Mouse (Mus musculus) gastrocnemius, postnatal 36 days (tissue): ENCODE data around the gene Dkkl1. TPM values are rescaled to one million over a fixed set of nuclear protein-coding genes. Genes with fewer than 3 reads are reported as not detected.
"Not testable (repeated sequence)": the region's sequence is repeated elsewhere in the genome, so short reads cannot be mapped to it uniquely, and the experiment has no call there.

Experiments used
- DNase-seq, 2 experiments: peaks; one replicate each; pipeline ENCODE4 v3.0.0; 2022
- intact Hi-C: fragments of 180-260 bp; cut with DNase I; formaldehyde crosslinking; loops from one replicate; pipeline ENCODE4 v1.15.1; 2025
- long read RNA-seq, 2 experiments: library from polyadenylated mRNA; stranded (forward); transcript quantifications; one replicate each; pipeline ENCODE4 v2.0.0; 2021
- total RNA-seq, 2 experiments: library from RNA; stranded (reverse); gene quantifications; 2 replicates each; pipeline ENCODE4 v1.2.3; 2021

Dkkl1 gene
- total RNA-seq, result not detected
- long read RNA-seq, experiment 1, result 0 reads
- long read RNA-seq, experiment 2, result 0 reads

- DNase-seq, result no peak
- intact Hi-C loops, result no loop called here
These were observed at the start of gene Dkkl1 for GRCm38 (mm10) chr7:45211851-45212251. Dkkl1 (minus strand) TSS chr7:45212147.

GRCm38 (mm10) chr7:45259281-45259680, 47.3 kb upstream of the Dkkl1 start:
- intact Hi-C loops, result no loop called here
- DNase-seq, result no peak

DNA sequence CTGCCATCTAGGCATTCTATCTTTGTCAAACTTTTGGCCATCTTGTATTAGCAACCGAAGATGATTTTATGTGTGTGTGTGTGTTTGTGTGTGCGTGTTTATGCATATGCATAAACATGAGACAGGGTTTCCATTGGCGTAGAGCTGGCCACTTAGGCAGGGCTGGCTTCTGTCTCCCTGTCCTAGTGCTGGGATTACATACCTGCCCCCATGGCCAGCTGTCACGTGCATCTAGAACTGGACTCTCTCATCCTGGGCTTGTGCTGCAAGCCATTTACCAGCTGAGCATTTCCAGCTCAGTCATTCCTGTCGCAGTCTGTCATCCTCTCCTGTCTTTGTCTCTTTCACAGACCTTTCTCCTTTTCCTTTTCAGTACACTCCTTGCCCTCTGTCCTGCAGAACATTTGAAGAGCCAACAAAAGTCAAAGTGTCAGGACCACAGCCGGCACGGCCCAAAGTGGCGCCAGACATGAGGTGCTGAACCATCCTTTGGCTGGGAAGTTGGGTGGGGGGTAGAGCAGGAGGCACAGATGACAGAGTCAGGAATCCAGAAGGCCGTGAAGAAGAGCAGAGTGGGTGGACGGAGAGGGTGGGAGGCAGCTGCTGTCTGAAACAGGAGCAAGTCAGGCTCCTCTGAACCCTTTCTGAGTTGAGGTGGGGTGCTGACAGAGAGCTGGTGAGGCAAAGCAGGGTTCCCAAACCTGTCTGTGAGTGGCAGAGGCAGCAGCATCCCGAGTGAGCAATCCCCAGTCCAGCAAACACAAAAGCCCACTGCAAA, 45.3 kb upstream of the Dkkl1 start:
- no peak for DNase-seq
- intact Hi-C loops, result no loop called here

GRCm38 (mm10) chr7:45255822-45256221, 43.9 kb upstream of the Dkkl1 start:
- intact Hi-C loops, result not testable (repeated sequence)

DNA sequence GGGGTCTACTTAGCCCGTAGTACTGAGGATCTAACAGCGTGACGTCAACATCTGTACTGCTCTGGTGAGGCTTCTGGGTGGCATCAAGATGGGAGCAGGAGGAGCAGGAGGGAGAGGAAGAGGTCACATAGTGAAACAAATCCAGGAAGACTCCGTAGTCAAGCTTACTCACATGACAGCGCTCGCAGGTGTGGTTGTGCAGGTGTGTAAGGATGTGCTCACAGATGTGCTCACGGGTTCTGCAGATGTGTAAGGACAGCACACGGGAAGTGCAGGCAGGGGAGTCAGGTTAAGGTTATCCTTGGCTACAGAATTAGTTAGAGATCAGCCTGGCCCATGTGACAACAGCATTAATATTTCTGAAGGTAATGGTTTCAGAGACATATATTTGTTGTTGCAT, 41.9 kb upstream of the Dkkl1 start:
- intact Hi-C loops, result no loop called here
- DNase-seq, result no peak

More at GRCm38 (mm10) chr7:45255822-45256221, 43.9 kb upstream of the Dkkl1 start:
- not testable (repeated sequence) for DNase-seq

- intact Hi-C loops, result no loop called here
These were observed 35.7 kb upstream of the Dkkl1 start for GRCm38 (mm10) chr7:45247666-45248065.

DNA sequence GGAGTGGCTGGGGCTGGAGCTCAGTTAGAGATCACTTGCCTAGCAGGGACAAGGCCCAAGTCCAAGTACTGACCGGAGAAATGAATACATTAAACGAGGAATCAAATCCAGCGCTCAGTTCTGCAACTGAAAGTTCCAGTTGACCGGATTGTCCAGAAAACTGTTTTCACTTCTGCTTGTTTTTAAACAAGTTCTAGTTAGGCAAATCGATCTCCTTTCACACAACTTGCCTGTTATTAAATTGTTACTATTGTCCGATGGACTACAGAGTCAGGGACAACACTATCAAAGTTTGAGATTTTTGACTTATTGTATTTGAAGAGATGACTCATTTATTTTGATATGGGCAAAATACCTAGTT, 29.4 kb upstream of the Dkkl1 start:
- intact Hi-C loops, result no loop called here
- DNase-seq, result no peak

More at GRCm38 (mm10) chr7:45247666-45248065, 35.7 kb upstream of the Dkkl1 start:
- no peak for DNase-seq

GRCm38 (mm10) chr7:45240633-45241388, 28.9 kb upstream of the Dkkl1 start, which contains the start of gene Slc6a16:
Slc6a16 (plus strand) TSS chr7:45241085.
- intact Hi-C loops, result no loop called here
- DNase-seq, result no peak

GRCm38 (mm10) chr7:45240109-45240508, 28.2 kb upstream of the Dkkl1 start:
- DNase-seq, result no peak
- intact Hi-C loops, result no loop called here

GRCm38 (mm10) chr7:45238723-45239496, 27.0 kb upstream of the Dkkl1 start, which contains the start of gene Cd37:
Cd37 (minus strand) TSS chr7:45239115.
- no peak for DNase-seq
- intact Hi-C loops, result no loop called here

GRCm38 (mm10) chr7:45237747-45238699, 26.1 kb upstream of the Dkkl1 start:
- DNase-seq, result no peak
- intact Hi-C loops, result no loop called here

GRCm38 (mm10) chr7:45235656-45236180, 23.8 kb upstream of the Dkkl1 start:
- intact Hi-C loops, result no loop called here
- DNase-seq, result no peak

GRCm38 (mm10) chr7:45234922-45235571, 23.1 kb upstream of the Dkkl1 start:
- intact Hi-C loops, result no loop called here
- DNase-seq, result no peak

DNA sequence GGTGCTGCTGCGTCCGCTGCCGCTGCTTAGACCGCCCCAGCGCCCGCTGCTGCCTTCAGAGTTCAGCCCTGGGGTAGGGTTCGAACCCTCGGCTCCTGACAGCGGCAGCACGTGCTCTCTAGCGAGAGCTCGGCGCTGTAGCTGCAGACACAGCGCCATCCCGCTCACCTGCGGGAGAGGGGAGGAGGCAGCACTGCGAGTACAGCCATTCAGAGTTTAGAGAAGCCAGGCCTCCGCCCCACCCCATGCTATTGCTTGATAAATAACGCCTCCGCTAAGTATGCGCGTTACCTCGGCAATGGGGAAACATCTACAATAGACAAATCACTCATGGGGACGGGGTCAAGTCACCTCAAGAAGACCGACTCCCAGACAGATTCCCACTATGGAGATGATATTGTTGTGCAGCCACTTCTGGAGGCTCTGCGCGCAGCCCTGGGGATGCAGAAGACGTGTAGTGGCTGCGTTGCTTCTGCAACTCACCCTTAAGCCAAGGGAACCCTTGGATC, 22.4 kb upstream of the Dkkl1 start:
- intact Hi-C loops, result no loop called here
- DNase-seq, result no peak

- no peak for DNase-seq
- intact Hi-C loops, result no loop called here
These were observed 21.8 kb upstream of the Dkkl1 start for GRCm38 (mm10) chr7:45233580-45234332.

GRCm38 (mm10) chr7:45232716-45233465, 20.9 kb upstream of the Dkkl1 start:
- intact Hi-C loops, result no loop called here
- no peak for DNase-seq

DNA sequence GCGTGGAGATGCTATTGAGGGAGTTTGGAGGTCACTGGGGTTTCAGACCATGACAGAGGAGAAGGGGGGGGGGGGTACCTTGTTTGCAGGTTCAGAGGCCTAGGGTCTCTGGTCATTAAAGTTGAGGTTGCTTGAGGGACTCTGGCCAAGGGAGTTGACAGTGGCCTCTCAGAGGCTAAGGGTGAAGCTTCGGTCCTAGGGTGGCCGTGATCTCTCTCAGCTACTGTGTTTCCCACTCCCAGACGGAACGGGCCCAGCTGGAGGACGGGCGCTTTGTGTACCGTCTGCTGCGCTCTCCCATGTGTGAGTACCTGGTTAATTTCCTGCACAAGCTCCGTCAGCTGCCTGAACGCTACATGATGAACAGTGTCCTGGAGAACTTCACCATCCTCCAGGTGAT, 20.0 kb upstream of the Dkkl1 start:
- DNase-seq, result no peak
- intact Hi-C loops, result no loop called here
